Mouse (Mus musculus) adrenal gland, adult 18-20 months (tissue): ENCODE data around the gene Kcnip1. TPM values are rescaled to one million over a fixed set of nuclear protein-coding genes. Genes with fewer than 3 reads are reported as not detected.

Experiments used
- DNase-seq, 2 experiments: peaks; one replicate each; pipeline ENCODE4 v3.0.0; 2021 to 2022; ENCODE audit warnings: low spot score in 2 of 2
- total RNA-seq, 2 experiments: library from RNA; stranded (reverse); gene quantifications; 1 replicate in 1 of 2; 2 replicates in 1 of 2; pipeline ENCODE4 v1.2.3; 2021

Gene Kcnip1
- total RNA-seq, 2 experiments from 2014 or later: 1.9 to 4.9 TPM

- DNase-seq: no peak
Measured at GRCm38 (mm10) chr11:33848685-33849084, 144.3 kb downstream of the Kcnip1 start.

GRCm38 (mm10) chr11:33845931-33846330, 147.0 kb downstream of the Kcnip1 start:
- no peak for DNase-seq

DNA sequence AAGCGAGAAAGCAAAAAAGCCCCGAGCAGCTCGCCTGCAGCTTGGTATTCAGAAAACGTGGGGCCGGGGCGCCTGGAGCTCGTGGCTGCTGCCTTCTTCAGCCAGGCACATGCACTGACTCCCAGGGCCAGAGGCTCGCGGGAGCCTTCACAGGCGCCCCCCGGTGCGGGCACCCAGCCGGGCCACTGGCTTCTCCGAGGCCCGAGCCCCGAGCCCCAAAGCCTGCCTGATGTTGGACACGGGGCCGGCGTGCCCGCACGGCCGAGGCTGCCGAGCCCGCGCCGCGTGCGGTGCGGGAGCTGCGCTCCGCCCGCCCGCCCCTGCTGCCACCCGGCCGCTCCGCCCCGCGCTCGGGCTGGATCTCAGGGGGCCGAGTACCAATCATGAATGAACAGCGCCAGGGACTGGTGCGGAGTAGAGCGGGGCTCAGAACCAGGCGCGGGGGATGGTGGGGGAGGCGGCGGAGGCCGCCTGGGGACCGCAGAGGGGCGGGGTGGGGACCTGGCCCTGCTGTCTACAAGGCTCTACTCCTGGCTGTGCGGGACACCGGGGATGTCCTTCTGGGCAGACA, 149.6 kb downstream of the Kcnip1 start:
- DNase-seq: no peak

DNA sequence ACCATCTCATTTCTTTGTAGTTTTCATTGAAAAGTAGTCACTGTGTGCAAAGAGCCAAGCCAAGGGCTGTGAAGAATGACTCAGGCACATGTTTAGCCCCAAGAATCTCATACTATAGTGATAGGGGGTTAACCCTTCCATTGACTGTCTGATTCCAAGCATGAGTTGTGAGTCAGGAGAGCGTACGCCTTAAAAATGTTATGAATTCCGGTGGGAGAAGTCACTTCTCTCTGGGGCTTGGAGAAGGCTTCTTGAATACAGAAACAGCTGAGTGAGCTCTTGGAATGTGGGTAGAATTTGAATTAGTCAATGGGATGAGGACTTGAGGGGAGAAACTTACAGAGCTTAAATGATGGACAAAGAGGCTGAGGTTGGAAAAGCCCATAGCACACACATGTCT, 153.9 kb downstream of the Kcnip1 start:
- no peak for DNase-seq

- no peak for DNase-seq
Measured at GRCm38 (mm10) chr11:33829774-33830173, 163.2 kb downstream of the Kcnip1 start.

- no peak for DNase-seq
Measured at GRCm38 (mm10) chr11:33827829-33828206, 165.1 kb downstream of the Kcnip1 start.

- no peak for DNase-seq
Measured at GRCm38 (mm10) chr11:33827085-33827828, 165.7 kb downstream of the Kcnip1 start.

DNA sequence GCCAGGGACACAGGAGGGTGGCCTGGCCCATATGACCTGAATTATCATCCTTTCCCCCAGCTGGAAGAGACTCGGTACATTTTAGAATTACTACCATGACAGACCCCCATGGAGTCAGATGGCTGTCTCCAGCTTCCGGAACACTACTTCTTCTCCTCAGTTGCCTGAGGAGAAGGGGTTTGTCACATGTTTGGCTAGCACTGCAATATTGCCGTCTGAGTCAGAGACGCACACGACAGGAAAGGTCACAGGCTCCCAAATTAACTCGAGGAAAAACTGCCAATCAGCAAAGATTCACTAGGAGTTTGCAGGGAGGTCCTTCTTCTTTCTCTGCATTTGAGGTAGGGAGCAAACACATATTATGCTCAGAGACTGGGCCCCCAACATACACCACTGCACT, 168.2 kb downstream of the Kcnip1 start:
- DNase-seq: no peak

- no peak for DNase-seq
Measured at GRCm38 (mm10) chr11:33821331-33821730, 171.6 kb downstream of the Kcnip1 start.

GRCm38 (mm10) chr11:33820876-33821275, 172.1 kb downstream of the Kcnip1 start:
- no peak for DNase-seq

DNA sequence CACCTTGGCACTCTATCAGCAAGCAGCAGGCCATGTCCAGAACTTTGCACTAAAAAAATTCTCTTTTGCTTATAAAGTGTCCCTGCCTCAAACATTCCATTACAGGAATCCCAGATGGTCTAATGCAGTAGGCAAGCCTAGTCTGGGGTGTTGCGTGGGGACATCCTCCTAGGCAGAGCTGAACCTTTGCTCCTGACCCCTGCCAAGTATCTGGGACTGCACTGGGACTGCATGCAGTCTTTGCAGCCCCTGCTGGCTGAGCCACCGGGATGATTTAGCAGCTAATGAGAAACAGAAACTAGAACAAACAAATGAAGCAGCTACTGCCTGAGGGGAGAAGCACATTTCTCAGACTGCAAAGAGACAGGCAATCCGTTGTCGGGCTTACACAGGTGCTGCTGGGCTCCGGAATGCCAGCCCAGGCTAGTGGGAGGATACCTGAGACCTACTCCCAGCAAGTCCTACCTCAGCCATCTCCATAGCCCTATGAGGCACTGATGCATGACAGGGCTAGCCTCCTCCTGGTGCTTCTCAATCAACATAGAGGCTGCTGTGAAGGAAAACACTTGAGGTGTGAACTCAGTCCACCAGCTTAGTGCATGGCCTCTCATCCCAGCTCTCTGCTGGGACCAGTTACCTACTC, 174.0 kb downstream of the Kcnip1 start:
- DNase-seq: no peak

DNA sequence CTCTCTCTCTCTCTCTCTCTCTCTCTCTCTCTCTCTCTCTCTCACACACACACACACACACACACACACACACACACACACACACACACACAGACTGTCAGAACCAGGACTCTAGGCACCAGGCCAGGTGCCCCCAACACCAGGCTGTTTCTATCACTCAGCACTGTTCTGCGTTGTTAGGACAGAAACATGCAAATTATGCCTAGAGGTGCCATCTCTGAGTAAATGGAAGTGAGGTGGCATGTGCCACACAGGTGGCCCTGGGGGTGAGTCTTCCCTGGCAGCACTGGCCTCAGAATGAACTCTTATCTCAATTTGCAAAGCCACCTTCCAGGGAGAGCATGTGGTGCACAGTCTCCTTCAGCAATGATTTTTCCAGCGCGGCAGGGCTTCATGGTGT, 176.9 kb downstream of the Kcnip1 start:
- DNase-seq: no peak

- no peak for DNase-seq
Measured at GRCm38 (mm10) chr11:33810105-33810504, 182.8 kb downstream of the Kcnip1 start.

DNA sequence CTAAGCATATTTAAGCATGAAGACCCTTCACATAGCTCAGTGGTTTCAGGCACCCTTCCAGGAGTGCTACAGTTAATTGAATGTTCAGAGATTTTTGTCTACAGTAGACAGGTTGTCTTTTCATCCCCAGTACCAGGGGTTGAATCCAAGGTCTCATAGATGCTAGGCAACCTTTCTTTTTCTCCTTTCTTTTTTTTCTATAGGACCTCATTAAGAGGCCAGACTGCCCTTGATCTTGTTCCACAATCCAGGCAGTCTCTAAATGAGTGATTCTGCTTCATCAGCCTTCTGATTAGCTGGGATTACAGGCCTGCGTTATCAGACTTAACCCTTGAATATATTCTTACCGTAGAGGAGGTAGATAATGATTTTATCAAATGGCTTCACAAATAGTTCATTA, 189.9 kb downstream of the Kcnip1 start:
- DNase-seq: no peak

DNA sequence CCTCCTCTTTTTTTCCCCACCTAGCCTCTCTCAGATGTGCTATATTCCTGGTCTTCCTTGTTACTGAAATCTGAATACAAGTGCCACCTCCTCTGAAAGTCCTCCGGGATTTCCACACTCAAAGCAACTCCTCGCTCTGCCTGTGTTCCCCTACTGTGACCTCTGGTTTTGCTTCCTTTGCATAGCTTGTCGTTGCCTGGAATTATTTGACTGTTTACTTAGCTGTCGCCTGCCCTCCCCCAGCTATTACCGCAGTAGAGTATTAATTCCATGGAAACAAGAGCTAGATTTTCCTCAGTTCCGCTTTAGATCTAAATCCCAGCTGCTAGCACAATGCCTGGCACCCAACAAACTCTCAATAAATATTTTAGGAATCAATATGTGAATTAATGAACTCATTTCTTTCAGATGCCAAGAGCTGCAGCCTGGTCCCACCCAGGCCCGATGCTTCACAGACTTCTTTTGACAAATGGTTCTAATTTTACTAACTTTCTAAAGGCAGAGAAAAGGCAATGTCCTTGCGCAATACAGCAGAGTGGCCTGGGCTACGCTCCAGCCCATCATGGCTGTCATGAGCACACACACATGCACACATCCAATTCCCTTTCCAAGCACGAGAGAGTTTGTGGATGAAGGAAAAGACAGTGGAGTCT, 192.4 kb downstream of the Kcnip1 start:
- DNase-seq: no peak

DNA sequence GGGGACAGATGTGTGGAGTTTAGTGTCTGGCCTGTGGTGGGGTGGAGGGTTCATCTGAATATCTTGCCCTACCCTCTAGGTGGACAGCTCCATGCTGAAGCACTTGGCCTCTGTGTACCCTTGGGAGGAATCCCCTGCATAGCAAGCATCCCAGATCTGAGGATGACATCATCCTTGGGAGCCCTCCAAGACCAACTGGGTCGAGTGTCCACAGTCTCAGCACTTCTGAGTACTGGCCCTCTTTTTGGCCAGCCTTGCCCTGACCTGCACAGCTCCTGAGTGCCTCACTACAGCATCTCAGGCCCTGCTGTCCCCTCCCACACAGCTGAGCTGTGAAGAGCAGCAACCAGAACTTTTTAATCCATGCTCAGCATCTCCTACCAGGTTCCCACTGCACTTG, 193.0 kb downstream of the Kcnip1 start:
- DNase-seq: no peak

GRCm38 (mm10) chr11:33798094-33798648, 194.8 kb downstream of the Kcnip1 start:
- no peak for DNase-seq

DNA sequence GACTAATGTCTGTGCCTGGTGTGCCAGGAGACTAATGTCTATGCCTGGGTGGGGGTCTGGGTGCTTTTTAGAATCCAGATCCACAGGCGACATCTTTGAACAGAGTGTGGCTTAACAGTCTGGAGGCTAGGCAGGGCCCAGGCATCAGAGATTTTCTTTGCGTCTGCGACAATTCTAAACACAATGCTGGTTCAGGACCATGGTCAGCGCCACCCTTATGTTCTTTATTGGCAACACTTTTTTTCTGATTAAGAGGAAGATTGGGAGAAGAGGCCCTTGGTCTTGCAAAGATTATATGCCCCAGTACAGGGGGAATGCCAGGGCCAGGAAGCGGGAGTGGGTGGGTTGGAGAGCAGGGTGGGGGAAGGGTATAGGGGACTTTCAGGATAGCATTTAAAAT, 205.6 kb downstream of the Kcnip1 start:
- peak; percentile 18 to 41 for DNase-seq

DNA sequence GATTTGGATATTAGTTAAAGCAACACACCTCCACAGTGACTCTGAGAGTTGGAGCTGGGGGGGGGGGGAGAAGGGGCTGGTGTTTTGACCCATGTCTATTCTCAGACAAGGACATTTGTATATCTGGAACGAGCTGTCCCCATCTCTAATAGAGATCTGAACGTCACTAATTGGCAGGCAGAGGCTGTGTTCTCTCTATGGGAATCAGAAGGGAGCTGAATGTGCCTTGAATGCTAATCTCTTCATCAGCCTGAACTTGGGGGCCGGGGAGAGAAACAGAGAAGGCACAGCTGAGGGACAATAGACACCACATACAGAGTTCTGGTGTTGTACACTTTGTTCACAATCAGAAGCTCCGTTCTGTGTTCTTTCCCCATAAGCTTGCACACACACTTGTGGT, 206.4 kb downstream of the Kcnip1 start:
- no peak for DNase-seq

GRCm38 (mm10) chr11:33781561-33781971, 211.4 kb downstream of the Kcnip1 start:
- DNase-seq: no peak

DNA sequence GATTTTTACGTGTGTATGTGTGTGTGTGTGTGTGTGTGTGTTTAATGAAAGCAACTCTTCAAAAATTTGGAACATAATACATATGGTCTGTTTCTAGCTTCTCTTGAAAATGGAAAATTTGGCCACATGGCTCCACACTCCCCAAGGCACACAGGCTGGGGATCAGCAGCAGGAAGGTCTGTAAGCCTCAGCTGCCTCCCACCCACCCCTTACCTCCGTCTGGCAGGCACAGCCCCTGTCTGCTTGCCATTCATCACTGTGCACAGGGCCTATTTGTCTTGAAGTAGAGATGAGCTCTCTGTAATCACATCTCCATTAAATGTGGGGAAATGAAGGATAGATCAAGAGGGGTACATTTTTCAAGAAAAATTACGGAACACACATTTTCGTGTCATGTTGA, 212.7 kb downstream of the Kcnip1 start:
- DNase-seq: no peak
